Mouse (Mus musculus) adrenal gland, adult (tissue): ENCODE data around the gene Draxin.
A peak's percentile ranks its signal among the peaks of the same experiment; 100 is the strongest.
"Not testable (repeated sequence)": the region's sequence is repeated elsewhere in the genome, so short reads cannot be mapped to it uniquely, and the experiment has no call there.

ENCODE experiments used
- DNase-seq, 2 experiments: peaks; one replicate each; pipeline ENCODE4 v3.0.0; 2022 to 2023; ENCODE audit warnings: low spot score in 1 of 2; ENCODE audit not compliant: inconsistent age in 2 of 2

Draxin gene

GRCm38 (mm10) chr4:148152547-148152946 lies 22.0 kb upstream of the Draxin start:
- no peak for DNase-seq

- DNase-seq = peak; percentile 93 to 96
Observed at GRCm38 (mm10) chr4:148151267-148152168, 21.0 kb upstream of the Draxin start, which contains the start of gene Fbxo6. TSS of gene Fbxo6 (minus strand) at chr4:148152140.

DNA sequence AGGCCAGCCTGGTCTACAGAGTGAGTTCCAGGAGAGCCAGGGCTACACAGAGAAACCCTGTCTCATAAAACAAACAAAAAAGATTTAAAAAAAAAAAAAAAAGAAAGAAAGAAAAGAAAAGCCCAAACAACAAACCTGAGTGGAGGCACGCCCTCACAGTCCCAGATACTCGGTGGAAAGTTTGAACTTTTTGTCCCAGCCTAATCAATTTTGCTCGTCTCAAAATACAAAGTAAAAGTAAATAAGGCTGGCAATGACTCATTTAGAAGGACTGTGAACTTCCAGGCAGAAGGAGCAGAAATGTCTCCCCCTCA lies 20.4 kb upstream of the Draxin start:
- no peak for DNase-seq

DNA sequence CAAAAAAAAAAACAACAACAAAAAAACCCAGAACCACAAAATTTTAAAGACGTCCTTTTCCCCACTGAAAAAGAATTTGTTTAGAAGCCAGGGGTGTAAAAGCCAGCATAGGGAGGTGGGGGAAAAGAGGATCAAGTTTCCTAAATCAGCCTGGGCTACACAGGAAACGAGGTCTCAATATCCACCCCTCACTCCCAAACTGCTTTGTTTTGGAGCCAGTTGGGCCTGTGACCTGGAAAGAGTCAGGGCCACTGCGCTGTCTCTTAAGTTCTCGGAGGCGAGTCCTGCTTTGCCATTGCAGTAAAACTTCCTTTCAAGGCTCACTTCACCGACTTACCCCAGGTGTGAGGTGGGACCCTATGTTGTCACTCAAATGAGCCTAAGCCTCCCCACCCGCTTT lies 19.7 kb upstream of the Draxin start:
- DNase-seq = peak in 1 of 2 experiments; percentile 29

GRCm38 (mm10) chr4:148149540-148149939 lies 19.0 kb upstream of the Draxin start:
- DNase-seq = no peak

- DNase-seq = peak; percentile 8 to 25
Observed at GRCm38 (mm10) chr4:148147714-148148113, 17.2 kb upstream of the Draxin start.

GRCm38 (mm10) chr4:148143721-148144120 lies 13.2 kb upstream of the Draxin start:
- peak in 1 of 2 experiments; percentile 12 for DNase-seq

DNA sequence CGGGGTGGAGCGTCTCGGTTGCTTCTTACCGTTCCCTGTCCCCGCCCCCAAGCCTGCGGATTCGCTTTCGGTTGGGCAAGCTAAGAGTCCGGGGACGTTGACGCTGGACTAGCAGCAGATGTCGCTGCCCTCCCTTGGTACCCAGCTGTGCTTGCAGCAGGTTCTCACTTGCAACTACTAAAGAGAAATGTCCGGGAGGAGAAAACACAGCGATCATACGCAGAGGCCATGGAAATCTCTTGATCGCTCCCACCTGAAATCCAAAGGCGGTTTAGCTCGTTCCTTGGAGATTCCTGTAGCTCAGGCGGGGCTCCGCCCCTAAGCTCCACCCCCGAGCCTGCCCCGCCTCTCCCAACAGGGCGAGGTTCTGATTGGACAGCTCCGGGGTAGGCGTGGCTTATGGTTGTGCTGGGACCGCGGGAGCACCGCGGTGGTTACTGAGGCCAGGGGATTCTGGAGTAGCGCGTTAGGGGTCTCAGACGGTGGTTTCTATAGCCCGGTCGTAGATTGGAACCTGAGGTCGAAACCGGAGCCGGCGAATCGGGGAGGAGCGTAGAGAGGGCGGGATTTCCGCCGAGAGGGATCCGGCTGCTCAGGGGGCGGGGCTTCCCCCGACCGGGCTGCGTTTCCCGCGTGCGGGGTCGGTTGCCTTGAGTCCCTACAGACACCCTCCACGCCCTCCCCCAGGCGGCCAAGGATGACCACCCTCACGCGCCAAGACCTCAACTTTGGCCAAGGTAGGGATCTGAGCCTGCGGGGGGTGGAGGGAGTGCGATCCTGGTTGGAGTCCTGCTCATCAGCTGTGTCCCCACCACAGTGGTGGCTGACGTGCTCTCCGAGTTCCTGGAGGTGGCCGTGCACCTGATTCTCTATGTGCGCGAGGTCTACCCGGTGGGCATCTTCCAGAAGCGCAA lies 9.9 kb upstream of the Draxin start:
- peak; percentile 95 to 99 for DNase-seq

GRCm38 (mm10) chr4:148139767-148140097 lies 9.2 kb upstream of the Draxin start:
- DNase-seq = no peak

DNA sequence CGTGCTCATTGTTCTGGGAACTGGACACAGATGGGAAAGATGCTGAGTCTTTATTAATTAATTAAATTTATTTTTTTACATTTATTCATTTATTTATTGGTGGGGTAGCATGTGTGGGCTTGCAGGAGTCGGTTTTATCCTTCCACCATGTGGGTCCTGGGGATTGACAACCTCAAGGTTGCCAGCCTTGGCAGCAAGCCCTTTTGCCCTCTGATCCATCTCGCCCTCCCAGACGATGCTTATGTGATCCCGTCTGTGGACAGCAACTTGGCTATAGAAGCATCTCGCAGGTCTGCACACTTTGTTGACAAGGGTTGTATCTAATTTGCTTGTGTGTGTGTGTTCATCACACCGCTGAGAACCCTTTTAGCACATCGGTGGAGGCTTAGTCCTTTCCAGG lies 7.0 kb upstream of the Draxin start:
- DNase-seq = no peak

DNA sequence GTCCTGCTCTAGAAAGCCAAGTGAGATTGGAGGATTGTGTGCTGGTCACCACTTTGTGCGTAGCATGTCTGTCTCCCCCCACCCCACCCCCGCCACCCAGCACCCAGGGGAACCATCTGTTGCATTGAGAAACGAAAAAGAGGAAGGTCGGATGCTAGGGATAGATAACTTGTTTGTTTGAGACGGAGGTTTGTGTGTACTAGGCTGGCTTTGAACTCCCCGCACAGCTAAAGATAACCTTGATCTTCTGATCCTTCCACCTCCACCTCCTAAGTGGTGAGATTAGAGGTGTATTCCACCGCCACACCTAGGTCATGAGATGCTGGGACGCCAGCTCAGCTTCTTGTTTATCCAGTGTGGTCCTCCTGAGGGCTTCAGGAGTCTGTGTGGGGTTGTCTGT lies 4.5 kb upstream of the Draxin start:
- no peak for DNase-seq

DNA sequence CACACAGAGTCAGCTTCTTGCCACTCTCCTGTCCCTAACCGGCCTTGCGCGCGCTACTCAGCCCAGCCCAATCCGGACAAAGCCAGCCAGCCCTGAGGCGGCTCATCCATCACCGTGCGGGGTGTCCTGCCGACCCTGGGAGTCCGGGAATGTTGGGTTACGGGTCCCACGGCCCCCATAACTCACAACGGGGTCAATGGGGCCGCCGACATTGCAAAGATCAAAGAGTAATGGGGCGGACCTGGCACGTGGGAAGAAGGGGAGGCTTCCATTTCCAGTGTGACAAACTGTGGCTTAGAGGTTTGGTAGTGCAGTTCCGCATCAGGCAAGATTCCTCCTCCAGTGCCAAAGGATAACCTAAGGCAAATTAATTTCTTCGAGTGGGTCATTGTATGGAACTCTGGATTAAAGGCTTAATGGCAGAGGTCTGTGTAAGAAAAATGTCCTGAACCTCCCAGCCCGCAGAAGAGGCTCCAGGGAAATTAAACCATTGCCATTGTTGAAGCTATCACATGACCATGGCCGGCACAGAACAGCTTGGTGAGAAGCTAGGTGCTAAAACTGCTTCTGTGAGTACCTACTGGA lies 1.1 kb upstream of the Draxin start:
- no peak for DNase-seq

- DNase-seq = no peak
Observed at GRCm38 (mm10) chr4:148130133-148130532, 365 bp downstream of the Draxin start, which contains the start of gene Mad2l2. TSS of gene Mad2l2 (plus strand) at chr4:148130384.

DNA sequence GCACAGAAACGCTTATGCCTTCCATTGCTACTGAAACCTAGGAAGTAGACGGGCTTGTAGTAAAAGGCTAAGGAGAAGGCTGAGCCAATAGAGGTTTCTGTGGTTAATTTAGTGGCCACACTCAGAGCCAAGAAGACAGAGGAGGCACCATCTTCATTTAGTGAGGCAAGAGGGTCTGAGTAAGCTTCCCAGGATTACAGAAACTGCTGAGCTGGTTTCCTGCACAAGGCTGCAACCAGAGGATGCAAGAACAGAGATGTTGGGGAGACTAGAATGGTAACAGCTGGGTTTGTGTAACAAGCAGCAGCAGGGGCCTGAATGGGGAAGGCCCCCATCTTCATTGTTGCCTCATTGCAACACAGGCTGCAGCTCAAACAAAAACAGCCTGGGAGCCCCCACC lies 1.8 kb downstream of the Draxin start:
- no peak for DNase-seq

- DNase-seq = no peak
Observed at GRCm38 (mm10) chr4:148128241-148128640, 2.3 kb downstream of the Draxin start.

DNA sequence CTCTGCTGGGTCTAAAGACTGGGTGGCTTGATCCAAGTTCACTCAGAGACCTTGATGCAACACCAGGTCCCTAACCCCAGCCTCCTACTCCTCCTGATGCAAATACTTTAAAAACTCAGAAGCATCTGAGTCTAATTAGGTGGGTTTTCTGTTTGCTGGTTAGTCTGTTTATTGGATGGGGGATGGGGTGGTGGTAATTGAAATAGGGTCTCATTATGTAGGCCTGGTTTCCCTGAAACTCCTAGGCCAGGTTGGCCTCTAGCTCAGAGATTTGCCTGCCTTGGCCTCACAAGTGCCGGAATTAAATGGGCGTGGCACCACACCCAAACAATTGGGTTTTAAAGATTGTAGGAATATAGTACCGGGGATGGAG lies 7.8 kb downstream of the Draxin start:
- DNase-seq = no peak

DNA sequence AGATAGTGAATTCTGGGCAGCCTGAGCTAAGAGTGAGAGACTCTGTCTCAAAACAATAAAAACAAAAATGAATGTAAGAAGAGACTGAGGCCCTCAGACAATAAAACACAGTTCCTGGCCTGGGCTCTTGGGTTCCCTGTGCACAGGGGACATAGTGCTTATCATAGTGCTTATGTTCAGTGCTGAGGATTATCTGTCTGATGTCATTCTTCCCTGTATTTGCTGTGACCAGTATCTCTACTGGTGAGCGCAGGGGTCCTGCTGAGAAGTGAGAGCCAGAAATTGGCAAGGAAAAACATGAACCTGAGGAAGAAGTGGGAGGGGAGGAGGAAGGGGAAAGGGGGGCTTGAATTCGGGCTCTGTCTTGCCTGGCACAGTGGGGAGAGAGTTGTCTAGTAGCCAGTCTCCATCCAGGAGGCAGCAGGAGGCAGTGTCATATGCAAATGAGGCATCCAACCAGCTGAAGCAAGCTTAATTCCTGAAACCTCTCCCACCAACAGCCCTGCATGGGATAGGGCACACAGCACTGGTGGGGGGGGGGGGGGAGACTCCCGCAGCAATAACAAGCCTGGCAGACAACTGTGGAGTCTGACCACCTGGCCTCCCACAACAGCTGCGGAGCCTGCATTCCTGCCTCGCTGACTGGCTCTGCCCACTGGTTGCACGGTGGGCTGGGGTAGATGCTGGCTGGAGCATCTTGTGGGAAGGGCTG lies 8.4 kb downstream of the Draxin start:
- no peak for DNase-seq

- no peak for DNase-seq
Observed at GRCm38 (mm10) chr4:148121362-148121761, 9.1 kb downstream of the Draxin start.

DNA sequence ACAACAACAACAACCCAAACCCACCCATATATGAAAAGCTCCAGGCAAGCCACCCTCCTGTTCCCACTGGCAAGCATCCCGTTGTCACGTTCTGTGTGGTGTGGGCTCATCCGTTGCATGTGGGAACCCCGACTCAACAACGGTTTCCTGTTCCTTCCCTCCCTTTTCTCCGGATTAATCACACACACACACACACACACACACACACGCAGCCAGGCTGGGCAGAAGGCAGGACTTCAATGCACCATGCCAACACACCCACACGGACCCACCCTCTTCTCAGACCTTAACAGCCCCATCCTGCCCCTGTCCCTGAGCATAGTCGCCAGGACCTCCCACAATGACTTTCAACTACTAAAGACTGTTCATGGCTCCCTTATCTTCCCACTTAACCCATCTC lies 9.9 kb downstream of the Draxin start:
- no peak for DNase-seq

GRCm38 (mm10) chr4:148119578-148119977 lies 10.9 kb downstream of the Draxin start:
- not testable (repeated sequence) for DNase-seq

GRCm38 (mm10) chr4:148117392-148117791 lies 13.1 kb downstream of the Draxin start:
- DNase-seq = no peak
